Mouse (Mus musculus): ENCODE data around the gene Tmeff1.

DNA sequence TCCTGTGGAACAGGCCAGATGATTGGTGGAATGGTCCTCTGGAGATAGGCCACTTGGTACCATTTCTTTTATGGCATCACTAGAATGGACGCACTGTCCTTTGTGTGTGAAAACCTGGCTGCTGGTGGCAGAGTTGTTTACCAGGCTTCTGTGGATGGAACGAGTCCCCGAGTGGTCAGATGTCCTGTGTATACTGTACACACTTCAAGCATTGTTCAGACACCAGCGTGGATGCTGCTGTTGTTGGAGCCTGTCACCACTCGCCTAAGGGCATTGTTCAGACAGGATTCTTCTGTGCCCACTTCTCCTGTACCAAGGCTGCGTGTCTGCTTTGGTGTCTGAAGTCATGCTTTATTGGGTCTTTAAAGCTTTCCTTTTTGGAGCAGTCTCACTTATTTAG lies 58.8 kb downstream of the Tmeff1 start:
- no peak for TF ChIP-seq CTCF (conservative IDR thresholded peaks at IDR 0.05; ENCODE audit: low read length)
- TF ChIP-seq POU5F1 (IDR thresholded peaks at IDR 0.05; ENCODE audit: borderline replicate concordance, low read length) = no peak
- no peak for TF ChIP-seq NANOG (IDR thresholded peaks at IDR 0.05; ENCODE audit: borderline replicate concordance, low read length)
